Mouse (Mus musculus) midbrain, embryonic 13.5 days (tissue): ENCODE results near the gene 2310061I04Rik. TPM values are rescaled to one million over a fixed set of nuclear protein-coding genes. Genes with fewer than 3 reads are reported as not detected.
A peak's percentile ranks its signal among the peaks of the same experiment; 100 is the strongest.

Experiments used
- ATAC-seq: fragments of 200-750 bp; cut with Nextera tagmentation; 2 replicates; pipeline ENCODE4 v1.8.0; 2017; ENCODE audit warnings: mild to moderate bottlenecking, moderate TSS enrichment, moderate library complexity
- H3K27ac ChIP-seq: fragments of 300-500 bp; sonication (generic); 2 replicates; pipeline ENCODE4 v1.5.1; 2015; ENCODE audit warnings: inconsistent platforms, mild to moderate bottlenecking, moderate library complexity
- H3K27me3 ChIP-seq: fragments of 300-500 bp; sonication (generic); 2 replicates; pipeline ENCODE4 v1.6.1; 2015; ENCODE audit warnings: mild to moderate bottlenecking, inconsistent platforms
- H3K36me3 ChIP-seq: fragments of 300-500 bp; sonication (generic); 2 replicates; pipeline ENCODE4 v1.6.1; 2015; ENCODE audit warnings: mild to moderate bottlenecking, inconsistent platforms
- H3K4me1 ChIP-seq: fragments of 300-500 bp; sonication (generic); replicated peaks from 2 replicates; pipeline ENCODE4 v1.6.1; 2015; ENCODE audit warnings: inconsistent platforms
- H3K4me2 ChIP-seq: fragments of 300-500 bp; sonication (generic); replicated peaks from 2 replicates; pipeline ENCODE4 v1.6.1; 2015; ENCODE audit warnings: moderate library complexity, mild to moderate bottlenecking, inconsistent platforms
- H3K4me3 ChIP-seq: fragments of 300-500 bp; sonication (generic); replicated peaks from 2 replicates; pipeline ENCODE4 v1.5.1; 2015; ENCODE audit warnings: mild to moderate bottlenecking, inconsistent platforms
- H3K9ac ChIP-seq: fragments of 300-500 bp; sonication (generic); replicated peaks from 2 replicates; pipeline ENCODE4 v1.6.1; 2015; ENCODE audit warnings: mild to moderate bottlenecking, inconsistent platforms
- H3K9me3 ChIP-seq: fragments of 300-500 bp; sonication (generic); 2 replicates; pipeline ENCODE4 v1.6.1; 2016; ENCODE audit warnings: mild to moderate bottlenecking, inconsistent platforms
- WGBS: fragments of 180-500 bp; shearing (Covaris S2); methylation state at CpG from one replicate; pipeline ENCODE4 v1.1.7; 2015; 5-methylcytosine and 5-hydroxymethylcytosine counted together
- polyA plus RNA-seq: library from polyadenylated mRNA; unstranded; fragments of >200 nt; fragmentation: Nextera tagmentation; extraction: Ambion mirVana; gene quantifications from 2 replicates; pipeline ENCODE4 v1.2.1, GENCODE M21; 2015

The 2310061I04Rik gene
- polyA plus RNA-seq, 1 experiment from 2014 or later, result 36.8 TPM

GRCm38 (mm10) chr17:35866281-35866831, 30.9 kb downstream of the 2310061I04Rik start:
- peak overlapping the region; percentile 92 for H3K4me2 ChIP-seq
- peaks cover 9% of the 10 kb centered on the region for H3K36me3 ChIP-seq
- no peaks in the 10 kb centered on the region for H3K9me3 ChIP-seq
- peaks cover 62% of the 10 kb centered on the region for H3K4me1 ChIP-seq
- H3K27me3 ChIP-seq, result no peaks in the 10 kb centered on the region
- WGBS, result under 1% methylated on average over 38 of the region's 38 CpGs
- peak overlapping the region; percentile 99 for H3K27ac ChIP-seq
- peak overlapping the region; percentile 84 for H3K4me3 ChIP-seq
- peak; percentile 57 for ATAC-seq
- H3K9ac ChIP-seq, result peak overlapping the region; percentile 97

GRCm38 (mm10) chr17:35865481-35866280, 31.6 kb downstream of the 2310061I04Rik start, which contains the start of gene Ppp1r18:
Gene Ppp1r18 (plus strand): TSS chr17:35865593.
- Histone ChIP-seq H3K27me3 (no peaks in the 10 kb centered on the region), H3K9ac (peak within 1 kb of the TSS; percentile 97), H3K4me3 (peak within 1 kb of the TSS; percentile 84), H3K36me3 (peaks cover 4% of the 10 kb centered on the region; the same call in 1 of the 2 replicates), H3K4me2 (peak within 1 kb of the TSS; percentile 92), H3K4me1 (peaks cover 60% of the 10 kb centered on the region), H3K27ac (peak within 1 kb of the TSS; percentile 99), H3K9me3 (no peaks in the 10 kb centered on the region)
- ATAC-seq, result peak; percentile 67
- under 1% methylated on average over 46 of the region's 48 CpGs for WGBS

- peak overlapping the region; percentile 92 for H3K4me2 ChIP-seq
- no peaks in the 10 kb centered on the region for H3K9me3 ChIP-seq
- 26% methylated on average over 10 of the region's 10 CpGs for WGBS
- H3K36me3 ChIP-seq, result no peaks in the 10 kb centered on the region
- H3K27ac ChIP-seq, result peak overlapping the region; percentile 99
- peak overlapping the region; percentile 97 for H3K9ac ChIP-seq
- no peaks in the 10 kb centered on the region for H3K27me3 ChIP-seq
- peak overlapping the region; percentile 84 for H3K4me3 ChIP-seq
- no peak for ATAC-seq
- peaks cover 56% of the 10 kb centered on the region for H3K4me1 ChIP-seq
These were observed 32.3 kb downstream of the 2310061I04Rik start for GRCm38 (mm10) chr17:35864832-35865353.

- peak; percentile 93 for ATAC-seq
- peak within 1 kb of the TSS; percentile 94 for H3K27ac ChIP-seq
- H3K9ac ChIP-seq, result peak within 1 kb of the TSS; percentile 72
- peak within 1 kb of the TSS; percentile 58 for H3K4me3 ChIP-seq
- peaks cover 26% of the 10 kb centered on the region for H3K4me1 ChIP-seq
- H3K27me3 ChIP-seq, result no peaks in the 10 kb centered on the region
- no peaks in the 10 kb centered on the region for H3K9me3 ChIP-seq
- H3K4me2 ChIP-seq, result peak within 1 kb of the TSS; percentile 60
- H3K36me3 ChIP-seq, result peaks cover 15% of the 10 kb centered on the region
- WGBS, result under 1% methylated on average over 47 of the region's 47 CpGs
These were observed 35.9 kb downstream of the 2310061I04Rik start, which contains the start of gene Nrm for GRCm38 (mm10) chr17:35861198-35861857. Gene Nrm (plus strand): TSS chr17:35861318.

- no peaks in the 10 kb centered on the region for H3K27me3 ChIP-seq
- no peaks in the 10 kb centered on the region for H3K9me3 ChIP-seq
- H3K9ac ChIP-seq, result peak overlapping the region; percentile 72
- ATAC-seq, result peak; percentile 3; the same call in 1 of the 2 replicates
- H3K4me3 ChIP-seq, result peak overlapping the region; percentile 58
- H3K27ac ChIP-seq, result peak overlapping the region; percentile 94
- H3K36me3 ChIP-seq, result peaks cover 15% of the 10 kb centered on the region
- peaks cover 26% of the 10 kb centered on the region for H3K4me1 ChIP-seq
- 3% methylated on average over 12 of the region's 12 CpGs for WGBS
- H3K4me2 ChIP-seq, result peak overlapping the region; percentile 60
These were observed 36.4 kb downstream of the 2310061I04Rik start for GRCm38 (mm10) chr17:35860831-35861197.

- no peak for ATAC-seq
- Histone ChIP-seq H3K4me2 (no peak overlapping the region), H3K27me3 (no peaks in the 10 kb centered on the region)
These were observed 37.4 kb downstream of the 2310061I04Rik start for GRCm38 (mm10) chr17:35859835-35860234.

GRCm38 (mm10) chr17:35859371-35859770, 37.9 kb downstream of the 2310061I04Rik start:
- no peak overlapping the region for H3K4me3 ChIP-seq
- no peaks in the 10 kb centered on the region for H3K9me3 ChIP-seq
- H3K27ac ChIP-seq, result no peak overlapping the region
- no peak for ATAC-seq
- H3K9ac ChIP-seq, result no peak overlapping the region
- H3K4me1 ChIP-seq, result peaks cover 17% of the 10 kb centered on the region
- H3K4me2 ChIP-seq, result no peak overlapping the region
- H3K36me3 ChIP-seq, result peaks cover 22% of the 10 kb centered on the region
- 84% methylated on average over 1 of the region's 1 CpGs for WGBS
- no peaks in the 10 kb centered on the region for H3K27me3 ChIP-seq

More at GRCm38 (mm10) chr17:35859835-35860234, 37.4 kb downstream of the 2310061I04Rik start:
- Histone ChIP-seq H3K4me3 (no peak overlapping the region), H3K9ac (no peak overlapping the region), H3K4me1 (peaks cover 21% of the 10 kb centered on the region), H3K9me3 (no peaks in the 10 kb centered on the region), H3K36me3 (peaks cover 18% of the 10 kb centered on the region), H3K27ac (no peak overlapping the region)
- 65% methylated on average over 2 of the region's 2 CpGs for WGBS

- WGBS, result 92% methylated on average over 3 of the region's 3 CpGs
- H3K27ac ChIP-seq, result no peak overlapping the region
- no peak overlapping the region for H3K9ac ChIP-seq
- no peak overlapping the region for H3K4me3 ChIP-seq
- no peak overlapping the region for H3K4me2 ChIP-seq
- H3K27me3 ChIP-seq, result no peaks in the 10 kb centered on the region
- peaks cover 87% of the 10 kb centered on the region for H3K36me3 ChIP-seq
- no peaks in the 10 kb centered on the region for H3K4me1 ChIP-seq
- H3K9me3 ChIP-seq, result no peaks in the 10 kb centered on the region
- ATAC-seq, result no peak
These were observed 46.3 kb downstream of the 2310061I04Rik start for GRCm38 (mm10) chr17:35850974-35851373.

- WGBS, result 57% methylated on average over 1 of the region's 1 CpGs
- no peak overlapping the region for H3K4me2 ChIP-seq
- H3K27me3 ChIP-seq, result no peaks in the 10 kb centered on the region
- no peak overlapping the region for H3K4me3 ChIP-seq
- H3K4me1 ChIP-seq, result peaks cover under 1% of the 10 kb centered on the region; the same call in 1 of the 2 replicates
- H3K9ac ChIP-seq, result no peak overlapping the region
- ATAC-seq, result no peak
- no peak overlapping the region for H3K27ac ChIP-seq
- H3K9me3 ChIP-seq, result no peaks in the 10 kb centered on the region
- H3K36me3 ChIP-seq, result peaks cover 81% of the 10 kb centered on the region
These were observed 49.1 kb downstream of the 2310061I04Rik start for GRCm38 (mm10) chr17:35848112-35848511.

- Histone ChIP-seq H3K4me3 (no peak overlapping the region), H3K9me3 (no peaks in the 10 kb centered on the region), H3K9ac (no peak overlapping the region), H3K36me3 (peaks cover 38% of the 10 kb centered on the region), H3K4me1 (peaks cover 31% of the 10 kb centered on the region), H3K27me3 (no peaks in the 10 kb centered on the region), H3K4me2 (no peak overlapping the region), H3K27ac (no peak overlapping the region)
- WGBS, result 93% methylated on average over 3 of the region's 3 CpGs
- no peak for ATAC-seq
These were observed 53.7 kb downstream of the 2310061I04Rik start for GRCm38 (mm10) chr17:35843514-35843913.
